Mouse (Mus musculus) limb, embryonic 11.5 days (tissue): ENCODE measurements around the gene Ehhadh. TPM values are rescaled to one million over a fixed set of nuclear protein-coding genes. Genes with fewer than 3 reads are reported as not detected.

ENCODE experiments used
- polyA plus RNA-seq: library from polyadenylated mRNA; unstranded; fragments of >200 nt; fragmentation: Nextera tagmentation; extraction: Ambion mirVana; gene quantifications from 2 replicates; pipeline ENCODE4 v1.2.1, GENCODE M21; 2014

Gene Ehhadh
- polyA plus RNA-seq, 1 experiment from 2014 or later = 2.4 TPM

Other genes with a start within 250 kb of the Ehhadh start
- gene 2510009E07Rik, start 93.1 kb downstream of the Ehhadh start, polyA plus RNA-seq = 8.2 and 9.7 TPM in 2 replicates
- gene Map3k13, start 6.5 kb upstream of the Ehhadh start, polyA plus RNA-seq = 1.3 TPM in 2 replicates
- gene Tmem41a, start 159.7 kb upstream of the Ehhadh start, polyA plus RNA-seq = 45.8 and 46.4 TPM in 2 replicates
- 0.19 and 0.28 TPM in 2 replicates for gene Liph, start 207.9 kb upstream of the Ehhadh start, polyA plus RNA-seq
- 66.8 and 76.8 TPM in 2 replicates for gene Senp2, start 221.7 kb upstream of the Ehhadh start, polyA plus RNA-seq